17 mouse cellular contexts compared by ENCODE assay signal in genomic region chr17:43744425-43744824, GRCm38 (mm10). TPM values are rescaled to one million over a fixed set of nuclear protein-coding genes. Genes with fewer than 3 reads are reported as not detected.
DNase-seq lines count a peak whose midpoint lies in the region; ATAC-seq lines count a peak whose summit lies in the region.
"Had no signal": no experiment of that assay in that cellular context is flagged by ENCODE, and none has a peak within 500 bp of the region (broad histone marks: within the 10 kb centered on the region; RNA-seq: fewer than 3 reads in every experiment).

No protein-coding gene starts in this region.

- no peak overlapping the region for H3K4me2 ChIP-seq in kidney, embryonic 15.5 days
- H3K4me2 ChIP-seq in kidney, embryonic 14.5 days (replicated peaks; ENCODE audit: low read depth, low read length) = no peak overlapping the region
- peak overlapping the region; percentile 50 for H3K4me2 ChIP-seq in heart, embryonic 16.5 days (ENCODE audit: low read depth, low read length)
- H3K4me2 ChIP-seq: forebrain, embryonic 13.5 days; hindbrain, embryonic 15.5 days; liver, embryonic 15.5 days; neural tube, embryonic 12.5 days had no signal

- no peak overlapping the region for H3K4me3 ChIP-seq in kidney, embryonic 15.5 days (replicated peaks)
- H3K4me3 ChIP-seq in kidney, embryonic 14.5 days (ENCODE audit: low read length) = no peak overlapping the region
- peak overlapping the region; percentile 17; the same call in 1 of the 2 replicates for H3K4me3 ChIP-seq in heart, embryonic 16.5 days (ENCODE audit: low read length)
- H3K4me3 ChIP-seq: forebrain, embryonic 13.5 days; hindbrain, embryonic 15.5 days; liver, embryonic 15.5 days; midbrain, embryonic 10.5 days; neural tube, embryonic 12.5 days had no signal

- 39% methylated on average over 4 of the region's 4 CpGs for WGBS in kidney, embryonic 15.5 days
- 53% methylated on average over 4 of the region's 4 CpGs for WGBS in kidney, embryonic 14.5 days
- 18% methylated on average over 4 of the region's 4 CpGs for WGBS in heart, embryonic 16.5 days

- ATAC-seq in kidney, embryonic 15.5 days (replicated peaks; ENCODE audit: low FRiP score) = no peak
- no peak for ATAC-seq in kidney, embryonic 14.5 days (ENCODE audit: low FRiP score, low TSS enrichment)
- peak; percentile 88 for ATAC-seq in heart, embryonic 16.5 days (replicated peaks; ENCODE audit: extremely low read depth, insufficient read depth, low FRiP score)
- ATAC-seq: forebrain, embryonic 13.5 days had no signal

- peak overlapping the region; percentile 9; the same call in 1 of the 2 replicates for H3K27ac ChIP-seq in kidney, embryonic 15.5 days
- H3K27ac ChIP-seq in kidney, embryonic 14.5 days (ENCODE audit: low read depth, low read length) = no peak overlapping the region
- peak overlapping the region; percentile 97 for H3K27ac ChIP-seq in heart, embryonic 16.5 days (ENCODE audit: low read length)
- H3K27ac ChIP-seq: forebrain, embryonic 13.5 days; hindbrain, embryonic 15.5 days; liver, embryonic 15.5 days; midbrain, embryonic 10.5 days; neural tube, embryonic 12.5 days had no signal

- peak; percentile 38 for DNase-seq in heart, adult 8-10 months (ENCODE audit: low spot score)
- DNase-seq in kidney, postnatal 14 days = peak; percentile 27
- no peak for DNase-seq in gastrocnemius, adult 8-10 months (ENCODE audit: low spot score in 2 of 2)
- DNase-seq in cerebellum, adult 8-10 months = no peak
- no peak for DNase-seq in ovary, postnatal 14 days (ENCODE audit: low spot score)
- DNase-seq: cerebellum, postnatal 14 days; lung, postnatal 36 days; right cerebral cortex, postnatal 25 days; thymus, postnatal 25 days had no signal

- H3K36me3 ChIP-seq in kidney, embryonic 15.5 days = peaks cover 13% of the 10 kb centered on the region; the same call in 1 of the 2 replicates
- no peaks in the 10 kb centered on the region for H3K36me3 ChIP-seq in kidney, embryonic 14.5 days (ENCODE audit: control insufficient read depth, insufficient read depth, low read length)
- peaks cover 32% of the 10 kb centered on the region for H3K36me3 ChIP-seq in heart, embryonic 16.5 days (ENCODE audit: control insufficient read depth, insufficient read depth)
- H3K36me3 ChIP-seq: hindbrain, embryonic 15.5 days; liver, embryonic 15.5 days; neural tube, embryonic 12.5 days had no signal

- H3K4me1 ChIP-seq in kidney, embryonic 15.5 days = peaks cover 13% of the 10 kb centered on the region
- no peaks in the 10 kb centered on the region for H3K4me1 ChIP-seq in kidney, embryonic 14.5 days (ENCODE audit: control insufficient read depth, insufficient read depth, low read length)
- H3K4me1 ChIP-seq in heart, embryonic 16.5 days (ENCODE audit: control insufficient read depth, insufficient read depth, low read length) = peaks cover 14% of the 10 kb centered on the region
- H3K4me1 ChIP-seq: forebrain, embryonic 13.5 days; hindbrain, embryonic 15.5 days; liver, embryonic 15.5 days; neural tube, embryonic 12.5 days had no signal

- H3K9ac ChIP-seq in kidney, embryonic 15.5 days = no peak overlapping the region
- no peak overlapping the region for H3K9ac ChIP-seq in kidney, embryonic 14.5 days (ENCODE audit: low read depth, low read length)
- H3K9ac ChIP-seq in heart, embryonic 16.5 days (ENCODE audit: low read length) = no peak overlapping the region
- H3K9ac ChIP-seq: forebrain, embryonic 13.5 days; hindbrain, embryonic 15.5 days; liver, embryonic 15.5 days; neural tube, embryonic 12.5 days had no signal

- H3K27me3 ChIP-seq in kidney, embryonic 15.5 days = no peaks in the 10 kb centered on the region
- no peaks in the 10 kb centered on the region for H3K27me3 ChIP-seq in kidney, embryonic 14.5 days (ENCODE audit: control insufficient read depth, insufficient read depth, low read length)
- no peaks in the 10 kb centered on the region for H3K27me3 ChIP-seq in heart, embryonic 16.5 days (ENCODE audit: control insufficient read depth, insufficient read depth, low read length)
- H3K27me3 ChIP-seq: forebrain, embryonic 13.5 days; hindbrain, embryonic 15.5 days; liver, embryonic 15.5 days; neural tube, embryonic 12.5 days had no signal

- 0 out of 2 replicates have a peak, but pooled peaks cover 9% of the 10 kb centered on the region for H3K9me3 ChIP-seq in kidney, embryonic 15.5 days (replicated peaks)
- H3K9me3 ChIP-seq in kidney, embryonic 14.5 days (ENCODE audit: control insufficient read depth, low read length) = peaks cover 4% of the 10 kb centered on the region; the same call in 1 of the 2 replicates
- H3K9me3 ChIP-seq in heart, embryonic 16.5 days (replicated peaks; ENCODE audit: control insufficient read depth, low read length) = peaks cover 15% of the 10 kb centered on the region
- H3K9me3 ChIP-seq: forebrain, embryonic 13.5 days; liver, embryonic 15.5 days had no signal

RNA-seq across cellular contexts. Expression of gene Rcan2, which starts 56.7 kb away (rescaled TPM):
- 4.5 and 6.8 TPM in 2 replicates for polyA plus RNA-seq in kidney, embryonic 15.5 days (2015; fragmentation: Nextera tagmentation; extraction: Ambion mirVana)
- 1.9 and 3.0 TPM in 2 replicates for polyA plus RNA-seq in kidney, embryonic 14.5 days (2014; fragmentation: Nextera tagmentation; extraction: Ambion mirVana)
- 100 to 1,000 TPM; 431 to 459 (median 436) TPM for total RNA-seq in heart, adult 8-10 months (2022)
- polyA plus RNA-seq in heart, embryonic 16.5 days (2015; fragmentation: Nextera tagmentation; extraction: Ambion mirVana) = 63.1 and 63.9 TPM in 2 replicates
- 10 to 100 TPM; 40.1 to 55.7 (median 44.0) TPM for total RNA-seq in gastrocnemius, adult 8-10 months (2022)

Comparison
In these comparisons a context has a peak if more than half of its experiments do, and no peak if none do; other contexts are left out.
1. DNase-seq: peak in heart, adult 8-10 months (single experiment) and kidney, postnatal 14 days (single experiment); none in gastrocnemius, adult 8-10 months (0 of 2), cerebellum, adult 8-10 months (single experiment) and ovary, postnatal 14 days (single experiment).